Mouse (Mus musculus) C2C12 (cell line): Measurements from ENCODE around the gene Rsl24d1. TPM values are rescaled to one million over a fixed set of nuclear protein-coding genes. Genes with fewer than 3 reads are reported as not detected.
A peak's percentile ranks its signal among the peaks of the same experiment; 100 is the strongest.

Source experiments
- H3K27me3 ChIP-seq: one replicate; pipeline ENCODE4 v1.6.1; 2011; ENCODE audit not compliant: control insufficient read depth, insufficient read depth, insufficient read length
- H3K36me3 ChIP-seq: one replicate; pipeline ENCODE4 v1.6.1; 2011; ENCODE audit not compliant: control insufficient read depth, insufficient read depth
- H3K4me3 ChIP-seq: one replicate; pipeline ENCODE4 v1.5.1; 2011; ENCODE audit warnings: mild to moderate bottlenecking, control low read depth; ENCODE audit not compliant: poor library complexity, insufficient read depth, severe bottlenecking
- H3K79me2 ChIP-seq: one replicate; pipeline ENCODE4 v1.6.1; 2011; ENCODE audit not compliant: control insufficient read depth, insufficient read depth
- H3K79me3 ChIP-seq: one replicate; pipeline ENCODE4 v1.6.1; 2011; ENCODE audit warnings: low read depth, control low read depth
- H3ac ChIP-seq: one replicate; pipeline ENCODE3; 2011; ENCODE audit warnings: low read depth; ENCODE audit not compliant: control insufficient read depth, insufficient read length
- CEBPB ChIP-seq: IDR thresholded peaks from one replicate; pipeline ENCODE4 v1.6.1; 2011; ENCODE audit warnings: low read depth, mild to moderate bottlenecking, control low read depth, moderate library complexity
- CTCF ChIP-seq: IDR thresholded peaks from one replicate; pipeline ENCODE4 v1.5.1; 2011; ENCODE audit not compliant: control insufficient read depth, insufficient read depth, insufficient read length
- FOSL1 ChIP-seq: IDR thresholded peaks from one replicate; pipeline ENCODE4 v1.8.0; 2011; ENCODE audit warnings: mild to moderate bottlenecking, low read length; ENCODE audit not compliant: poor library complexity, insufficient read depth, severe bottlenecking
- MAX ChIP-seq: IDR thresholded peaks from one replicate; pipeline ENCODE4 v1.6.1; 2011; ENCODE audit warnings: mild to moderate bottlenecking, control low read depth
- MYOD1 ChIP-seq: IDR thresholded peaks from one replicate; pipeline ENCODE4 v1.6.1; 2011; ENCODE audit warnings: low read depth; ENCODE audit not compliant: control insufficient read depth, insufficient read length
- MYOG ChIP-seq: IDR thresholded peaks from one replicate; pipeline ENCODE4 v1.6.1; 2011; ENCODE audit not compliant: control insufficient read depth, insufficient read length; ENCODE audit errors: extremely low read depth
- USF1 ChIP-seq: IDR thresholded peaks from one replicate; pipeline ENCODE4 v1.6.1; 2011; ENCODE audit warnings: low read depth, mild to moderate bottlenecking, control low read depth, moderate library complexity
- polyA plus RNA-seq: library from polyadenylated mRNA; unstranded; fragments of >200 nt; fragmentation: generic; extraction: Trizol; gene quantifications from one replicate; pipeline ENCODE4 v1.2.1, GENCODE M21; 2012; ENCODE audit warnings: missing spikeins

Rsl24d1 gene
- polyA plus RNA-seq, 1 experiment = 62.5 TPM

DNA sequence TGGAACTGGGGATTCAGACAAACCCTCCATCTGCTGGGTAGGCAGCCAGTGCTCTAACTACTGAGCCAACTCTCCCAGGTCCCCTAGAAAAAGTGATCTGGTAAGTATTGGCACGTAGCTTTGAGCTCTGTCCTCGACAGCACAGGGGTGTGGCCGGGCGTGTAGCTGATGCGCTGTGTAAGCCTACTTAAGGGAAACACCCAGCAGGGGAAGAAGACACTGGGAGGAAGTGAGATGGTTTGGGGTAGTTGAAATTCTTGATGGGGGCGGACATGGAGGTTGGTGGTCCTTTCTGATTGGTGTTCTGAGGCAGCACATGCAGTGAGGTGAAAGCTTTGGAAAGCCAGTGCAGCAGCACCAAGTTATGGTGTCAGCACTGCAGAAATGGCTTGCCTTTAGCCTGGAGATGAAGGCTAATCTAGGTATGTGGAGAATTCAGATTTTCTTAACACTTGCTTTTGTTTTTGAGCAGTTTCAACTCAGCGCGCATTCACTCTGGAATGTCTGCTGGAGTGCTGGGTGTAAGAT, 11.9 kb downstream of the Rsl24d1 start:
- peaks cover 67% of the 10 kb centered on the region for H3K36me3 ChIP-seq
- H3K79me3 ChIP-seq = no peaks in the 10 kb centered on the region
- no peaks in the 10 kb centered on the region for H3K27me3 ChIP-seq
- H3K79me2 ChIP-seq = no peaks in the 10 kb centered on the region
- TF ChIP-seq FOSL1 = no peak
- no peak for TF ChIP-seq MAX
- TF ChIP-seq MYOD1 = no peak
- TF ChIP-seq USF1 = no peak
- no peak for TF ChIP-seq CTCF
- TF ChIP-seq MYOG = no peak
- TF ChIP-seq CEBPB = no peak
- H3ac ChIP-seq = no peak overlapping the region
- H3K4me3 ChIP-seq = no peak overlapping the region

DNA sequence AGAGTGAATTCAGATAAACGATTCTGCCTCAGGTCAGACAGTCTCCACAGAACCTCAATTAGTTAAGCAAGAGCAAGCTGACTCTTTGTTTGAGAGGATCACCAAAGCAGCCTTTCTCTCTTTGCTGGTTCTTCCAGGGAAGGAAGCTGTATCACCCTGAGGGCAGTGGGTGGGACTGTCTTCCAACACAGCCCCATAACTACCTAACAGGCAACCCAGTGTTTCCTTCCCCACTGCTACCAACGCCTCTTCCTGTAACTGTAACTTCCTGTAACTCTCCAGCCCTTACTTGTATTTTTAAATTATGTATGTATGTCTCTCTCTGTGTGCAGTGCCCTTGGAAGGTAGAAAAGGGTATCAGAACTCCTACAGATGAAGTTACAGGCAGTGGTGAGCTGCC, 14.2 kb downstream of the Rsl24d1 start:
- Histone ChIP-seq H3K79me3 (no peaks in the 10 kb centered on the region), H3K36me3 (peaks cover 51% of the 10 kb centered on the region), H3K27me3 (no peaks in the 10 kb centered on the region), H3K4me3 (no peak overlapping the region), H3ac (no peak overlapping the region), H3K79me2 (no peaks in the 10 kb centered on the region)
- TF ChIP-seq MAX (no peak), USF1 (no peak), MYOD1 (no peak), CEBPB (no peak), MYOG (no peak), FOSL1 (no peak), CTCF (no peak)

DNA sequence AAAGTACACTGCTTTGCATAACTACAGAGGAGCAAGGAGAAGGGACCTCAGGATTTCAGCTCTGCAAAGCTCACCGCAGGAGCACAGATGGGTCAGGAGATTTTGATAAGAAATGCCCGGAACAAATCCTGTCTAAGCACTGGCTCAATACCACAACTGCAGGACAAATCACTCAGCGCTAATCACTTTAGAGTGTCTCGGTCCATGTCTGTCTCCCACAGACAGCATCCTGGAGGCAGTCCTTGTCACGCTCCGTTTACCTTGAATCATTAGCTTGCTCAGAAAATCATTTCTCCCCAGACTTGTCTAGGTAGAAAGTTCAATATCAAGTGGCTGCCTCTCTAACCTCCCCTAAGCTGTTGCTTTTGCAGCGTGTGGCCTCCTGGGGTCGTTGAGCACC, 16.6 kb downstream of the Rsl24d1 start:
- Histone ChIP-seq H3ac (no peak overlapping the region), H3K27me3 (no peaks in the 10 kb centered on the region), H3K79me2 (no peaks in the 10 kb centered on the region), H3K79me3 (no peaks in the 10 kb centered on the region), H3K4me3 (no peak overlapping the region), H3K36me3 (peaks cover 33% of the 10 kb centered on the region)
- no peak for TF ChIP-seq FOSL1
- no peak for TF ChIP-seq MYOD1
- no peak for TF ChIP-seq CEBPB
- no peak for TF ChIP-seq MYOG
- no peak for TF ChIP-seq USF1
- TF ChIP-seq CTCF = no peak

DNA sequence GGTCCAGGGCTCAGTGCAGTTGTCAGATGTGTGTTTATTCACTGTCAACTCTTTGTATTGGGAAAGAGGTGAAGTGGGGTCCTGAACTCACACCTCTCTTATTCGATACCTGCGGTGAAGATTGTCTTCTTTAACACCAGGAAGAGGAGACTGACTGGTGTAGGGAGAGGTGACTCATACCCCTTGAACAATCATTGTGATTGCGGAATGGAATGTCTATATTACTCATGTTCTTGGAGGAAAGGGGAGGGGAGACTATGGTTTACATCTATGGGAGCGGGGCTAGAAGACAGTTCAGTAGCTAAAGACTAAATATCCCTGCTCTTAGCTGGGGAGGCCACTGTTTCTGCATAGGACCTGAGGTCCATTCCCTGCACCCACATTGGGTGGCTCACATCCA, 17.3 kb downstream of the Rsl24d1 start:
- Histone ChIP-seq H3K79me3 (no peaks in the 10 kb centered on the region), H3K27me3 (no peaks in the 10 kb centered on the region), H3K79me2 (no peaks in the 10 kb centered on the region), H3K36me3 (peaks cover 27% of the 10 kb centered on the region), H3K4me3 (no peak overlapping the region), H3ac (no peak overlapping the region)
- TF ChIP-seq CEBPB (peak; percentile 37), MAX (no peak)

DNA sequence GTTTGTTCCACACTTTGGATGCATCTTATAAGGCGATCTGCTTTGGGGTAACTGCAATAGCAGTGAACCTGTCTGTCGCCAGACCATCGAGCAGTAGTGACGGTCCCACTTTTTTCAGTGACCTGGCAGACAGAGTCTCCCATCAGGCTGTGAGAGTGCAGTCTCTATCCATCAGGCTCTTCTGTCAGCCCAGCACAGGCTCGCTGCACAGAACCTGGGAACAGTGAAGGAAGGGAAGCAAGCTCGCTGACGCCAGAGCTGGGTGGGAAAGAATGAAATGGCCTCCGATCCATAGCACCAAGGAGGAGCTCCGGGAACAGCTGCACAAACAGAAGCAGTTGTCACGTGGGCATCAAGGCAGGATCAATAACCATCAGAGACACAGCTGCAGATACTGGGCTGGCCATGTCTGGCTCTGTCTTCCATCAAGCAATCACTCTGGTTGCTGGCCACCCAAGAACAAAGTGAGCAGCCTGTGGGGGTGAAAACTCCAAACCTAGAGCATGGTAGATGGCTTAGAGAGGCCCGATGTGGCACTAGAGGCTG, 24.2 kb downstream of the Rsl24d1 start:
- TF ChIP-seq MYOD1 (no peak), USF1 (no peak), CEBPB (no peak), MAX (no peak), CTCF (no peak)
- no peaks in the 10 kb centered on the region for H3K79me2 ChIP-seq
- H3K36me3 ChIP-seq = no peaks in the 10 kb centered on the region
- no peaks in the 10 kb centered on the region for H3K27me3 ChIP-seq
- H3ac ChIP-seq = no peak overlapping the region
- H3K79me3 ChIP-seq = no peaks in the 10 kb centered on the region
- H3K4me3 ChIP-seq = no peak overlapping the region

DNA sequence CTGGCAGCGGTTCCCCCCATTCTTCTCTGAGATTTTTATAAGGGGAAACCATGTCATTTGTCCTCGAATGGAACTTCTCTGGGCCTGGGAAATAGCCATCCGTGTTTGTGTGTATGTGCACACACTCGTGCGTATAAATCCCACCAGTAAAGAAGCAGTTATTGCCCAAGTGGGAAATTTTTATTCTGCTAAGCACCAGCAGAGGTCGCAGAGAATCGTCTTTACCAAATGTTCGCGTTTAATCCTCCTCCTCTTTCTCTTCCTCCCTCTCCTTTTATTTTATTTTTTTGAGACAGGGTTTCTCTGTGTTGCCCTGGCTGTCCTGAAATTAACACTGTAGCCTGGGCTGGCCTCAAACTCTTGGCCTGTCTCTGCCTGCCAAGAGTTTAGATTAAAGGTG, 41.1 kb downstream of the Rsl24d1 start:
- Histone ChIP-seq H3K27me3 (no peaks in the 10 kb centered on the region), H3K79me2 (no peaks in the 10 kb centered on the region), H3K4me3 (no peak overlapping the region), H3K79me3 (no peaks in the 10 kb centered on the region), H3K36me3 (no peaks in the 10 kb centered on the region), H3ac (no peak overlapping the region)
- TF ChIP-seq CEBPB (no peak), CTCF (no peak)
